Mouse (Mus musculus) heart, postnatal 14 days (tissue): ENCODE results near the gene Rnasek. TPM values are rescaled to one million over a fixed set of nuclear protein-coding genes. Genes with fewer than 3 reads are reported as not detected.

ENCODE experiments used
- DNase-seq, 2 experiments: peaks; one replicate each; pipeline ENCODE4 v3.0.0; 2021 to 2022
- intact Hi-C: fragments of 180-260 bp; cut with DNase I; formaldehyde crosslinking; loops from one replicate; pipeline ENCODE4 v1.15.1; 2025
- microRNA-seq, 2 experiments: library from miRNA; unstranded; fragments of <30 nt; microRNA quantifications; one replicate each; pipeline ENCODE4 v1.2.0; 2021 to 2022
- total RNA-seq, 2 experiments: library from RNA; stranded (reverse); gene quantifications; 2 replicates each; pipeline ENCODE4 v1.2.3; 2021

Rnasek gene
- total RNA-seq, 2 experiments from 2014 or later: 89.0 to 96.3 TPM

- no peak for DNase-seq
- intact Hi-C loops: no loop called here
Measured at GRCm38 (mm10) chr11:70199107-70199506, 40.5 kb downstream of the Rnasek start.

- no peak for DNase-seq
- intact Hi-C loops: no loop called here
Measured at GRCm38 (mm10) chr11:70198332-70198731, 41.3 kb downstream of the Rnasek start.

- intact Hi-C loops: no loop called here
- DNase-seq: no peak
Measured at GRCm38 (mm10) chr11:70193354-70194285, 46.0 kb downstream of the Rnasek start.

- intact Hi-C loops: no loop called here
- no peak for DNase-seq
Measured at GRCm38 (mm10) chr11:70192157-70192556, 47.5 kb downstream of the Rnasek start.

- intact Hi-C loops: no loop called here
- DNase-seq: no peak
Measured at GRCm38 (mm10) chr11:70191188-70191587, 48.5 kb downstream of the Rnasek start.

- intact Hi-C loops: no loop called here
- no peak for DNase-seq
Measured at GRCm38 (mm10) chr11:70189319-70190134, 50.1 kb downstream of the Rnasek start.

Small RNA genes lying within 50 kb of the gene (microRNA-seq; reads per million reads assigned to microRNA genes)
- gene Mir195a: 1,263 to 2,121 reads per million in 2 experiments
- gene Mir497: 0 reads per million in 2 experiments
- 0 reads per million in 2 experiments for gene Mir497b

Other genes with a start within 250 kb of the Rnasek start
- gene Gabarap, start 248.7 kb downstream of the Rnasek start, total RNA-seq: 100 to 1,000 TPM; 249 to 257 TPM
- 10 to 100 TPM; 27.4 to 31.5 TPM for gene Phf23, start 244.1 kb downstream of the Rnasek start, total RNA-seq
- gene Dvl2, start 239.2 kb downstream of the Rnasek start, total RNA-seq: 1 to 10 TPM; 7.2 to 9.2 TPM
- 1,000 to 10,000 TPM; 1,350 to 1,353 TPM for gene Acadvl, start 224.4 kb downstream of the Rnasek start, total RNA-seq
- gene Dlg4, start 222.9 kb downstream of the Rnasek start, total RNA-seq: 10 to 100 TPM; 10.4 to 11.2 TPM
- gene Asgr1, start 185.8 kb downstream of the Rnasek start, total RNA-seq: not detected
- under 1 TPM in 1 of 2 experiments, not detected in 1; 0.45 TPM for gene Asgr2, start 147.2 kb downstream of the Rnasek start, total RNA-seq
- gene Mgl2, start 109.5 kb downstream of the Rnasek start, total RNA-seq: 1 to 10 TPM; 2.2 to 2.7 TPM
- 1 to 10 TPM; 1.7 to 2.2 TPM for gene Clec10a, start 83.6 kb downstream of the Rnasek start, total RNA-seq
- under 1 TPM; 0.76 to 0.90 TPM for gene Slc16a11, start 27.1 kb downstream of the Rnasek start, total RNA-seq
- 1 to 10 TPM; 4.2 to 5.8 TPM for gene Slc16a13, start 18.8 kb downstream of the Rnasek start, total RNA-seq
- 10 to 100 TPM; 26.1 to 32.5 TPM for gene Bcl6b, start 10.0 kb downstream of the Rnasek start, total RNA-seq
- 10 to 100 TPM; 34.7 to 38.4 TPM for gene 0610010K14Rik, start 1.9 kb downstream of the Rnasek start, total RNA-seq
- gene Gm21988, start within 50 bp of the Rnasek start, total RNA-seq: 1 to 10 TPM; 3.1 to 3.2 TPM
- 1 to 10 TPM; 2.7 to 3.1 TPM for gene Alox12, start 15.5 kb upstream of the Rnasek start, total RNA-seq
- gene Alox12e, start 82.8 kb upstream of the Rnasek start, total RNA-seq: under 1 TPM; 0.14 to 0.44 TPM
- 1 to 10 TPM; 5.2 to 8.1 TPM for gene Alox15, start 112.2 kb upstream of the Rnasek start, total RNA-seq
- 10 to 100 TPM; 19.8 to 22.9 TPM for gene Pelp1, start 170.2 kb upstream of the Rnasek start, total RNA-seq
- gene Arrb2, start 192.8 kb upstream of the Rnasek start, total RNA-seq: 10 to 100 TPM; 13.8 to 17.0 TPM
- 1 to 10 TPM; 7.3 to 8.5 TPM for gene Med11, start 212.1 kb upstream of the Rnasek start, total RNA-seq
- 1 to 10 TPM; 2.9 to 4.7 TPM for gene Zmynd15, start 219.6 kb upstream of the Rnasek start, total RNA-seq
- 1 to 10 TPM; 7.3 to 9.5 TPM for gene Cxcl16, start 220.1 kb upstream of the Rnasek start, total RNA-seq